Mouse (Mus musculus): ENCODE results near the gene Ndrg2.
"Not testable (repeated sequence)": the region's sequence is repeated elsewhere in the genome, so short reads cannot be mapped to it uniquely, and the experiment has no call there.

Ndrg2 gene

DNA sequence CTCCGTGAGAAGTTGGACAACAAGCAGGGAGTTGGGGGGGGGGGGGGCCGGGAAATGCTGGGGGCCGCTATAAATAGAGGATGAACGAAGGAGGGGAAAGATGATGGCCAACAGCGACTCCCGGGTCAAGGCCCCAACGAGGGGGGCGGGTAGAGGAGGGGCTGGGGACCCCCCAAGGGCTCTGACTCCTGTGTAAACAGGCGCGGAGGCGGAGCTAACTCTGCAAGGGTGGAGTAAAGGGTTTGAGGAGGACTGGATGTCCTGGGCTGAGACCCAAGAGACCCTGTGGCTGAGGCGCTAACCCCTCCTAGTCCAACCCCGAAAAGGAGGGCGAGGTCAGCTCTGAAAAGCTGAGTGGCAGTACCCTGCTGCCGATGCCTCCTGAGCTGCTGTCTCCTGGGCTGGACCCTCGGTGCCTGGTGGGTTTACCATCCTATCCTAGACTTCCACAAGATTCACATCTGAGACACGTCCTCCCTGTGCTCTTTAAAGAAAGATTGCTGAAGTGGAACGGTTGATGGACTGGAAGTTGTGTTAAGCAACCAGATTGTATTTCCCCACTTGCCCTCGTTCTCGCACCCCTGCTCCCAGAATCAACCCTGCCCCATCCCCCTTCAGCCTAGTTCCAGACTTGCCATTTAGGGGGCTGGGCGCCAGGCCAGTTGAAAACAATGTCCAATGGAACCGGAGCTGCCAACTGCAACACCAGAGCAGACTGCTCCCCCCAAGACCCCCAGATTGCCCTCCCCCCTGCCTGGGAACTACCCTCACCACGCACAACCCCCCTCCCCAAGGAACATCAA is at the start of gene Ndrg2:
TSS of gene Ndrg2 (minus strand) at position 199 of the 803 bp plus-strand sequence.
- in situ Hi-C loops (cut with MboI; ENCODE audit: low sequenced_read_pairs), result no loop called here

DNA sequence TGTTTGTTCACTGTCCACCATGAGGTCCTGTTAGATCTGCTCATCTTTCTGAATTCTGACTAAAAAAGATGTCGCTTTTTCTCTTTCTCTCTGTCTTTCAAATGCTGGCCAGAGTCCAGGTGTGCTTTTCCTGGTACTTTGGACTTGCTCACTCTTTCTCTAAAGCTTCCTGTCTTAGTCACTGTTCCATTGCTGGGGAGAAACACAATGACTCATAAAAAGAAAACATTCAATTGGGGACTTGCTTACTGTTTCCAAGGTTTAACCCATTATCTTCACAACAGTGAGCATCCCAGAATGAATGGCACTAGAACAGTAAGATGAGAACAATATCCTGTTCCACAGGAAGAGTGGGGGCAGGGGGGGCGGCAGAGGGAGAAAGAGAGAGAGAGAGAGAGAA is 46.4 kb upstream of the Ndrg2 start:
- in situ Hi-C loops (cut with MboI; ENCODE audit: low sequenced_read_pairs), result no loop called here

DNA sequence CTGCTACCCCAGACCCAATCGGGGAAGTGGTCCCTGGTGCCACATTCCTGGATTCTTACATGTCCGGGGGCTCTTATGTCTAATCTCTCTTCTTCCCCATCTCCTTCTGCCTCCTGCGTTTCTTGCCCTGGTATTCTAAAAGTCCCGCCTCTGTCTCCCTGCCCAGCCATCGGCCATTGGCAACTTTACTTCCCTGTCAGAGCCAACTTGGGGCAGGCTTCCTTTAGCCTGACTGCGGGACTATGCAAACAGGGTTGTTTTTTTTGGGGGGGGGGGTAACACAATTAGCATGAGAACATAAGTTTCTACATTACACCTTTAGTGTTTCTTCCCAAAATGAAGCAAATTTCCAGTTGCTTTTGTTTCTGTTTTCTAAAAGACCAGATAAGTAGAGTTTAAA is 29.4 kb upstream of the Ndrg2 start:
- in situ Hi-C loops (cut with MboI; ENCODE audit: low sequenced_read_pairs), result no loop called here

DNA sequence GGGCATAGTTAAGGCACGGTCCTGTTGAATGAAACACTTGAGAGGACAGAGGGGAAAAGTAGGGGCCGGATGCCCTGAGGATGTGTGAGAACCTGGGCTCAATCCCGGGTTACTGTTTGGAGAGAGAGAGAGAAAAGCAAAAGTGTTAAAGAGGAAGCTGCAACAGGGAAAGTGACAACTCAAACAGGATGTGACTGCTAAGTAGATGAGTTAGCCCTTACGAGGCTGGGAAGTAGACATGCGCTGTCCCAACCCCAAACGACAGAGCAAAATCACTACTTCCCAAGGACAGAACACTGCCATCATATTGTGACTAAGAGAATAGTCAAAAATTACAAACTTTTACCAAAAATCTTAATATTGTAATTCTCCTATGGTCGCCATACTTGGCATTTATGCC is 28.3 kb upstream of the Ndrg2 start:
- in situ Hi-C loops (cut with MboI; ENCODE audit: low sequenced_read_pairs), result no loop called here

DNA sequence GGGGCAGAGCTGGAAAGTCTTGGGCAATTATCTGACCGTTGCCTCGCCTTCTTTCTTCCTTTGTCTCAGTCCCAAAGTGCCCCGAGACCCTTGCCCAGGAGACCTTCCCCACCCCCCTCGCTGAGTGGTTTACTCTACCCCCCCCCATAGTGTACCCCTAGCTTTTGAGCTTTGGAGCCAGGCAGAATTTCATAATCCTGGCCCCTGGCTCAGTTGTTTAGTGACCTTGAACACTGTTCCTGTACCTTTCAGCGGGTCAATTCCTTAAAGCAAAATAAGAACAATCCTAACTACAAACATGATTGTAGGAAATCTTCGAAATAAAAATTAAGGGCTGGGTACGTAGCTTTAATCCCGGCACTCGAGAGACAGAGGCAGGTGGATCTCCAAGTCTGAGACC is 27.6 kb upstream of the Ndrg2 start:
- in situ Hi-C loops (cut with MboI; ENCODE audit: low sequenced_read_pairs), result no loop called here

DNA sequence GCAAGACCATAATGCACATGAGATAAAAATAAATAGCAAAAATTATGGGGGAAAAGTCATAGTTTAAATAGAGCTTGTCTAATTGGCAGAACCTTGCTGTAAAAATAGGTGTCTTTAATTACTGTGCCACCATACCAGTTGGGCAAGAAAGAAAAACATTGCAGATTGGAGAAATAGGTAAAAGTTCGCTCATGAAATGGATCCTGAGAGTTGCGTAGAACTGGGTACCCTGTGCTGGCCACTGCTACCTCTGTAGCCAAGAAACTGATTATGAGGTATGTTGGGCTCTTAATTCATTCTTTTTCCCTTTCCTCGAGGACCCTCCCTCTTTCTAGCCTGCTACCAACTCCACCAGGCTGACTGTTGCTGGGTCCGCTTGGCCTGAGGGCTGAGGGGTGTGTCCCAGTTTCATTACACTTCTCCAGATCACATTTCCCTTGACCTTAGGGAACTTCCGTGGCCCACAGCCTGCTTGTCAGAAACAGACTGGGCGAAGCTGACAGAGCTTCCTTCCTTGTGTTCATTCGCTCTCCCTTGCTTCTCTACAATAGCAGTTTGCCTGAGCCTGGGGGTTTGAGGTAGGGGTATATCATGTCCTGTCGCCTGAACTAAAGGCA is 27.1 kb upstream of the Ndrg2 start:
- in situ Hi-C loops (cut with MboI; ENCODE audit: low sequenced_read_pairs), result no loop called here

DNA sequence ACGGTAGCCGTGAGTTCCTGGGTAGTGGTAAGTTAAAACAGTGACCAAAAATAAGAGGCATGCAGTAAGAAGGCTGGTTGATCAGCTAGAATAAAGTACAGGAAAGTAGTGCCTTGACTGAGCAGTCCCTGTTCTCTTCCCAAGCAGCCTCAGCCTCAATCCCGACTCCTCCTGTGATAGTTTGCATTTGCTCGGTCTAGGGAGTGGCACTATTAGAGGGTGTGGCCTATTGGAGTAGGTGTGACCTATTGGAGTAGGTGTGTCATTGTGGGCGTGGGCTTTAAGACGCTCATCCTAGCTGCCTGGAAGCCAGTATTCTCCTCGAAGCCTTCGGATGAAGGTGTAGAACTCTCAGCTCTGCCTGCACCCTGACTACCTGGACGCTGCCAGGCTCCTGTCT is 25.0 kb upstream of the Ndrg2 start:
- in situ Hi-C loops (cut with MboI; ENCODE audit: low sequenced_read_pairs), result no loop called here

DNA sequence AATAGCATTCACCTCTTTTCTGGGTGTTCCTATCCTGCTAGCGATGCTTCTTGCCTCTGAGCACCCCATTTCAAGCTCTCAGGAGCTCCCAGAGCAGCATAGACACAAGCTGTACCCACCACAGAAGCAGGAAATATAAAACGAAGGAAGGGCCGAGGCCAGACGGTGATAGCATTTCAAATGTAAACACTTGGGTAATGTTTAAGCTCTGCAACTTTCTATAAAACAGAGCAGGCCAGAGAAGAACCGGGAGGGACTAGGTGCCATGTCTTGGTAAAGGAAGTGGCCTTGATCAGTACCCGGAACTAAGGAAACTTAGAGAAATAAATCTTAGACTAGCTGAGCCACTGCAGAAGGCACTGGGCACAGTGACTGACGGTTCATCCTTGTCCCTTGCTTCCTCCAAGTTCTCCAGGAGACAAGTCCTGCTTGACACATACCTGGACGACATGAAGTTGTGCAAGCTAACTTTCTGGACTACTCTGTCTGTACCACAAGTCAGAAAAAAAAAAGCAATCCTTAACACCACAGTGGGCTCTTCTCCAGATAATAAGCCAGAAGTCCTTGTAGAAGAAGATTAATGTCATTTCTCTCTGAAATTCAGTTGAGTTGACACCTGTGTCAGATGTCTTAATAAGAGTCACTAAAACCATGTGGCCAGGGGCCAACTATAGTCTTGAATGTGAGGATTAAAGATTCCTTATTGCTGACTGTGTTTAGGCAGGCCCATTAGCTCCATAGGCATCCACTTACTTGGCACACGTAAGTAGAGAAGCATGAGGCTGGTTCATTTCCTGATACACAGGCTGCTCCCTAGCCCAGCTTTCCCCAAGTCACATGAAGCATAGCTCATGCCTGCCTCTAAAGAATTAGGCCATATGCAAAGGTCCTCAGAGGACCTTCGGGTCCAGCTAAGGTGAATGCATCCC is 18.4 kb upstream of the Ndrg2 start:
- in situ Hi-C loops (cut with MboI; ENCODE audit: low sequenced_read_pairs), result no loop called here

DNA sequence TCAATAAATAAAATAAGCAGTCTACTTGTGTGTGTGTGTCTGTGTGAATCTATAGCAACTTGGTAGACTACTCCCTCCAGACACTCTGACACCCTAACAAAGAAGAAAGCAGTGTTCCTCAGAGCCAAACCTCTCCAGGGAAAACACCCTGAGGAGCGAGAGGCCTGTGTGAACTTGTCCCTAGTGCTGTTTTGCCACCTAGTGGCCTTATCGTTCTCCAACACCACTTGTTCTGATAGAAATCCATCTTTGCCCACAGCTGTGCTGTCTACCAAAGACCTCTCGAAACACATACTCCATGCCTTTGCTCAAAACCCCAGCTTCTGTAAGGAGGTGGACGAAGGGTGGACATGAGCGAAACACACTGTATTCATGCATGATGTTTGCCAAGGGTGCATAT is 16.9 kb upstream of the Ndrg2 start:
- in situ Hi-C loops (cut with MboI; ENCODE audit: low sequenced_read_pairs), result no loop called here

DNA sequence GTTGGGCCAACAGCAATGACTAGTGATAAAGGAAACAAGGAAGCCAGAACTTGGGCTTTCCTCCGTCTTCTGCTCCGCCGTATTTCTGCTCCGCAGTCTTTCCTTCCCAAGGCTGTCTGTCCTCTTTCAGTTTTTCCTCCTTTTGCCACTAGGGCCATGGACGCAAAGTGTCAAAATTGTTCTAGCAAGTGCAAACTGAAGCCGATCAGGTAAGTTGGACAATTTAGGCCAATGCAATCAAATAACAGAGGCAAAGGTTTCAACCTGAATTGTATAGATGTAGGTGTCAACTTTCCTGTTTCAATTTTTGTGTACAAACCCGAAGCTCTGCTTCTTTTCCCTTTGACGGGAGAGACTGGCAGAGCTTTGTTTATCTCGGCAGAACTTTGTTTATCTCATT is 16.0 kb upstream of the Ndrg2 start:
- in situ Hi-C loops (cut with MboI; ENCODE audit: low sequenced_read_pairs), result no loop called here

DNA sequence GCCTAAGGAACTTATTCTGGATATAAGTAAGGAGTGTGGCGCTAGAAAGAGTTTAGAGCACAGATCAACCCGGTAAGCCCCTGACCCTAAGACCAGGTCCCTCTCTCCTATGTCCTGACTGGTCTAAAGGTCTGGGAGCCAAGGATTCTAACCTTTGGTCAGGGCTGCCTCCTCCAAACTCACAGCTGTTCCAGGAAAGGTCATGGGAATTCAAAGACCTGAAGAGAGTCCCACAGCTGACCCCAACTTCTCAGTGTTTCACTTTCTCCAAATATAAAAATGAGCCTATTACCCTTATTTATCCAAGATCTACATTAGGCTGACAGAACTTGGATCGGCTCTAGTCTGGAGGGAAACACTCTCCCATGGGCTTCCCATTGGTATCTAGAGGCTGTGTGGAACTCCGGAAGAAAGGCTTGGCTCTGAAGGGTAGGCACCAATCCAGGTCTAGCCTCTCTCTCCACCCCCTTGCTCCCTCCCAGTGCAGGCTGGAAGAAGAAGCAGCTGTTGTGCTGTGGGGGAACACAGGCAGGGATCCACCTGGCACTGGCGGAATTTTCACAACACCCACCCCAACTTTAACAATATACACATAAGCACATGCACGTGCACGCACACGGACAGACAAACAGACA is 15.5 kb upstream of the Ndrg2 start:
- in situ Hi-C loops (cut with MboI; ENCODE audit: low sequenced_read_pairs), result no loop called here

DNA sequence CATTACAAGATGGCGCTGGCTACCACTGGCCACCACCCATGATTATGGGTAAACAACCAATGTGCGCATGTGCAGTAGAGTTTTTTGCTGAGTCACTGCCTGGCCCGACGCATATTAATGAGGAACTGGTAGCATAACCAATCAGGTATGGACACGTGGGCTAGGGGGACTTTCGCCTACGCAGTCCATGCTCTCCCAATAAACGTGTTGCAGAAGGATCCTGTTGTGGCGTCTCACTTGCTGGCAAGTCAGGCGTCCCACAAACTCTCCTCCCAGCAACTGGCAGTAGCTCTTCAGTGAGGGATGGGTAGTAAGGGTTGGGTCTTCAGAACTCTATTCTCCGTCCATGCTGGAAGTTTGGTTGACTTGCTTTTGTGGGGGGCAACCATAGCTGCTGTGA is 13.0 kb upstream of the Ndrg2 start:
- in situ Hi-C loops (cut with MboI; ENCODE audit: low sequenced_read_pairs), result not testable (repeated sequence)

DNA sequence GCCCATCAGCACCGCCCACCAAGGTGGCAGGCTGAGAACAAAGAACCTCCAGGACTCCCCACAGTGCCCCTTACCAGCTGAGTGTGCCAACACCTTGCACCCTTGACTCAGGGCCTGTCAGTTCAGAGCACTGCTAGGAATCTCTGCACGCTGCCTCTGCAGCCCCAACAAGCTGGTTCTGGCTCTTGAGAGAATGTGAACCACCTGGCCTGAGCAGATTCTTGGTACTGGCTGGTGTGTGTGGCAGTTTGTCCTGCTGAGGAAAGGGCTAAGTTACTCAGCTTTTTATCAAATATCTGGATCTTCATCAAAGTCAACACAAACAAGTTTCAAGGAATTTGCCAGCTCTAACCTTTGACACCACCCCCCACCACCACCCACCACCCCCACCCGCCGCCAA is 9.5 kb upstream of the Ndrg2 start:
- in situ Hi-C loops (cut with MboI; ENCODE audit: low sequenced_read_pairs), result no loop called here

DNA sequence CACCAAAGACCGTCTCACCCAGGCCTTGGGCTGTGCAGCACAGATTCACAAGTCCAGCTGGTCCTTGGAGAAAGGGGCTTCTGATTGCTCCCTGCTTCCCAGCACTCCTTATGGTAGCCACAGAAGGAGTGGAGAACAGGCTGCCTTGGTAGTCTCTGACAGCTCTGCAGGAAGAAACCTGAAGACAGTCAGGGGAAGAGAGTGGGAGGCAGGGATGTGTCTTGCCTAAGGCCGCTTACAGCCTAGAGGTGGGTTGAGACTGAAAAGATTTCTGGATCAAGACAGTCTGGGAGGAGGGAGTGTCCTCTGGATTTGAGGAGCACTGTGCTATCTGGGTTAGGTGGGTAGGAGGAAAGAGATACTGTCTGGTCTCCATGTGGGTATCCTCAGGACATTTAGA is 9.0 kb upstream of the Ndrg2 start:
- in situ Hi-C loops (cut with MboI; ENCODE audit: low sequenced_read_pairs), result no loop called here

DNA sequence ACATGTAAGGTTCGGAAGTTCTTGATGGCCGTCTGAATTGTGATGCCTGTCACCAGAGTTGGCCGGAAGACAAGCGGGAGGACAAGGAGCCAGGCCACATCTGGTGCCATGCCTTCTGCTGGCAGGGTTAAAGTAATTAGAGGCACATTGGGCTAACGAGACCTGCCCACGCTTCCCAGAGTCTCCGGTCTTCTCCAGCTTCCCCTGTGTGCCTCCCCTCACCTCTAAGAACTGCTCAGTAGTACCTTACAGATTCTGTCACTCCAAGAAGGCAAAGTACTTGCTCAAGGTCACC is 8.6 kb upstream of the Ndrg2 start, which contains the start of gene Rnase13:
TSS of gene Rnase13 (minus strand) at position 203 of the 295 bp plus-strand sequence.
- in situ Hi-C loops (cut with MboI; ENCODE audit: low sequenced_read_pairs), result no loop called here

DNA sequence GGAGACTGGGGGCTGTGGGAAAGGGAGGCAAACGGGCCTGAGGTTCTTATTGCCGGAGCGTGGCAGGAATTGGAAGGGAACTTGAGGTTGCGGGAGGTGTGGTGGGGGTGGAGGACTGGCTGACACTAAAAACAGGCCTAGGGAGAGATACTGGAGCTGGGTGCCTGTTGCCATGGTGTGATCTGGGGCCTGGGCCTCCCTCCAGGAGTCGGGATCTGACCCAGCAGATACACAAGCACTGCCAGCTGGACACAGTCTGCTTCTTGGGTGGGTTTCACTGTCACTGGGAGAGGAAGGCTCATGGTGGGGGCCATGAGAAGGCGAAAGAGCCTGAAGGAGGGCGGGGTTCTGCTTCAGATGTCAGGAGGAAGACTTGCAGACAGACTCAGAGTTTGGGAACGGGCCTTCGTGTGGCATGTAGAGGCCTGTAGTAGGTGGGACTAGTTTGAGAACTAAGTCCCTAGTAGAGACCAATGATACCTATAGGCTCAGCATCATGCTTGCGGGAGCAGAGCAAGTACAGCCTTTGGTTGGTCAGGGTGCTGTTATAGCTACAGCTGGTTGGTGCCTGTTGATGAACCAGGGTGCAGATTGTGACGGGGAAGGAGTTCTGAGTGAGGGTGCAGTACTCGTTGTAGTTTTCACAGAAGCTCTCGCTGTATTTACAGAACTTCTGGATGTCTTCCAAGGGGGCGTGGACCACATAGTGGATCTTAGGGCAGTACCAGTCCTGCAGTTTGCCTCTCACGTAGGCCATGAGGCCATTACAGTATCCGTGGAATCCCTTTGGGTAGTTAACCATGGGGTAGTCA is 8.0 kb upstream of the Ndrg2 start:
- in situ Hi-C loops (cut with MboI; ENCODE audit: low sequenced_read_pairs), result no loop called here

DNA sequence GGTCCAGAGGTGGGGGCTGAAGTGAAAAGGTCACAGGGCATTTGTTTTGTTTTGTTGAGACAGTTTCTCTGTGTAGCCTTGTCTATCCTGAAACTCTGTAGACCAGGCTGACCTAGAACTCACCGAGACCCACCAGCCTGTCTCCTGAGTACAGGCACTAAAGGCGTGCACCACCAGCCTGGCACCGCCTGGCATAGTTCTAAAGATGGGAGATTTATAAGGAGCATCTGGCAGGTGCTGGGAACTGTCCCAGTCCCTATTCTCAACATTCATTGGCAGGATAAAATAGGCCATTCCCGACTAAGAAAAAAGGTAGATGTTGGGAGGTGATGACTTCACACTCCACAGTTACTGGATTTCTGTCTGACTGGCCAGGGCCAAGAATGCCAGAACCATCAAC is 5.0 kb upstream of the Ndrg2 start:
- in situ Hi-C loops (cut with MboI; ENCODE audit: low sequenced_read_pairs), result no loop called here

DNA sequence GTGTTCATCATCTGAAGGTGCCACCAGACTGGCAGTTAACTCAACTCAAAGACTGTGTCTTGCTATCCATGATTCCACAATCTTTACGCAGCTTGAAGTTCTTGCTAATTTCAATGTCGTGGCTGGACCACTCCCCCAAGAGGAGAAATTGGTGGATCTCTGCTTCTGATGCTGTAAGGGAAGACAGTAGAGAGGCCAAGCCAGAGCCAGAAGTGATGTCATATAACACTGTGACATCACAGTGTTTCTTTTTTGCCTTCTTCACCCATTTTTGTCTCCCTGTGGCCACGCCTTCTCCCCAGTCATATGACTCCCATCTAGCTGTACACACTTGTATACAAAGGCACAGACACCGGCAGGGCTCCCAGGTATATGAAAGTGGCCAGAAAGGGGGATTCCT is 4.2 kb upstream of the Ndrg2 start, which contains the start of gene Tppp2:
TSS of gene Tppp2 (plus strand) at position 301 of the 400 bp plus-strand sequence.
- in situ Hi-C loops (cut with MboI; ENCODE audit: low sequenced_read_pairs), result no loop called here

DNA sequence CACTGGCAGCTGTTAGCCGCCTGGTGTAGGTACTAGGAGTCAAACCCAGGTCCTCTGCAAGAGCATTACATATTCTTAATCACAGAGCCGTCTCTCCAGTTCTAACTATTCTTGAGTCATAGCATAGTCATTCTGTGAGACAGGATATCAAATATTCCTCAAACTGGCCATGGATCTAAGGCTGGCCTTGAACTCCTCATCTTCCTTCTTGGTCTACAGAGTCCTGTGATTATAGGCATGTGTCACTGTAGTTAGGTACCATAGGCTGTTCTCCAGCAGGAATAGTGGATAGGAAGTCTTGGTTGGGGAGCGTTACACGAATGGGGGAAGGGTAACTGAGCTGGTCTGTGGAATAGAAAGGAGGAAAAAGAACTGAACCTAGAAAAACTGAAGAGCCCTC is 2.6 kb upstream of the Ndrg2 start:
- in situ Hi-C loops (cut with MboI; ENCODE audit: low sequenced_read_pairs), result no loop called here

DNA sequence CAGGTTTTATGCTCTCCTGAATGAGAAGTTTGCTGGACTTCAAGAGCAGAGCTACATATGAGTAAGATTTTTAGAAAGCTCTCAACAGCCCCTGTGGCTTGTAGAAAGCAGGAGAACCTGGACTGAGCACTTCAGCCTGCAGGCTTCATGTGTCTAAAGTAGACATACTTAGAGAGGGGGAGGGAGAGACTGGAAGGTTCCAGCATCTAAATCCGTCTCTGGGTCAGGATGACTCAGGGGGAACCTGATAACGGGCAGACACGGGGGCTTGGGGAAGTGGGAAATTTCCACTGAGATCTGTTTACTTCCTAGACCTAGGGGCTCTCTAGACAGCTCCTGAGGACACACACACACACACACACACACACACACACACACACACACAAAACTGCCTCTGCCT is 1.1 kb upstream of the Ndrg2 start:
- in situ Hi-C loops (cut with MboI; ENCODE audit: low sequenced_read_pairs), result no loop called here

Measured in CH12F3 (cell line).